ENCODE assay signal across 8 mouse cellular contexts in the genomic region with DNA sequence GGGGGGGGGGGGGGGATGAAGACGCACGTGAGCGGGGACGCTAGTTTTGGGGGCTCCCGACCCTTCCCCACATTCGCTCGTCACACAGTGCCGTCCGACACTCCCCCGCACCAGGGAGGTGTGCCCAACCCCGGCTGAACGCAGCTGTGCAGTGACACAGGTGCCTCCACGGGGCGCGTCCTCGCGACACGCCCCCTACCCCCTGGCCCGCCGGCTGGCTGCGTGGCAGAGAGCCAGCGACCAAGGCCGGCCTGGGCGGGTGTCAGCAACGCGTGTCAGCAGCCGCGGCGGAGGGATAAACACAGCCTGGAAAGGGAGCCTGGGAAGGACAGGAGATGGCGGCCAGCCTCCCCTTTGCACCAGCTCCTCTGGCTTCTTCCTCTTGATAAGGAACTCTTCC. TPM values are rescaled to one million over a fixed set of nuclear protein-coding genes. Genes with fewer than 3 reads are reported as not detected.
DNase-seq lines count a peak whose midpoint lies in the region; ATAC-seq and TF ChIP-seq lines count a peak whose summit lies in the region.

No protein-coding gene starts in this region.

- no peaks in the 10 kb centered on the region for H3K36me3 ChIP-seq in embryonic facial prominence, embryonic 11.5 days (replicated peaks; ENCODE audit: control insufficient read depth, insufficient read depth, low read depth, low read length)
- H3K36me3 ChIP-seq in hindbrain, embryonic 14.5 days (replicated peaks; ENCODE audit: control insufficient read depth, insufficient read depth): peaks cover 6% of the 10 kb centered on the region; the same call in 1 of the 2 replicates
- no peaks in the 10 kb centered on the region for H3K36me3 ChIP-seq in lung, embryonic 14.5 days (ENCODE audit: insufficient read depth)
- H3K36me3 ChIP-seq in stomach, embryonic 14.5 days (ENCODE audit: control insufficient read depth, insufficient read depth, low read length): no peaks in the 10 kb centered on the region

- peak overlapping the region; percentile 32 for H3K9ac ChIP-seq in embryonic facial prominence, embryonic 11.5 days (replicated peaks; ENCODE audit: low read length)
- H3K9ac ChIP-seq in hindbrain, embryonic 14.5 days: peak overlapping the region; percentile 63
- H3K9ac ChIP-seq in lung, embryonic 14.5 days: peak overlapping the region; percentile 36
- H3K9ac ChIP-seq in stomach, embryonic 14.5 days (replicated peaks; ENCODE audit: low read depth, low read length): peak overlapping the region; percentile 25; the same call in 1 of the 2 replicates

- H3K27ac ChIP-seq in embryonic facial prominence, embryonic 11.5 days (replicated peaks; ENCODE audit: low read depth, low read length): no peak overlapping the region
- peak overlapping the region; percentile 41 for H3K27ac ChIP-seq in hindbrain, embryonic 14.5 days
- 0 out of 2 replicates have a peak overlapping the region, but pooled peaks have one; percentile 12 for H3K27ac ChIP-seq in lung, embryonic 14.5 days (ENCODE audit: low read depth)
- H3K27ac ChIP-seq in stomach, embryonic 14.5 days (ENCODE audit: low read length): peak overlapping the region; percentile 69; the same call in 1 of the 2 replicates

- peak overlapping the region; percentile 93 for H3K4me2 ChIP-seq in embryonic facial prominence, embryonic 11.5 days (ENCODE audit: low read depth, low read length)
- H3K4me2 ChIP-seq in hindbrain, embryonic 14.5 days (replicated peaks): peak overlapping the region; percentile 97
- H3K4me2 ChIP-seq in lung, embryonic 14.5 days: peak overlapping the region; percentile 98
- H3K4me2 ChIP-seq in stomach, embryonic 14.5 days (replicated peaks; ENCODE audit: low read depth, low read length): peak overlapping the region; percentile 99

- DNase-seq in lung, adult 2 months: no peak
- DNase-seq in lung, postnatal 25 days (ENCODE audit: low spot score): no peak
- DNase-seq in embryonic facial prominence, embryonic 11.5 days (ENCODE audit: low spot score): peak; percentile 8
- DNase-seq in hindbrain, embryonic 14.5 days (ENCODE audit: low spot score): no peak
- peak; percentile 88 for DNase-seq in lung, embryonic 14.5 days
- no peak for DNase-seq in spleen, adult 18-20 months
- DNase-seq in urinary bladder, adult 2 months (ENCODE audit: low spot score): no peak

- H3K9me3 ChIP-seq in embryonic facial prominence, embryonic 11.5 days (replicated peaks; ENCODE audit: control insufficient read depth, low read length): no peaks in the 10 kb centered on the region
- H3K9me3 ChIP-seq in hindbrain, embryonic 14.5 days (ENCODE audit: control insufficient read depth, low read length): no peaks in the 10 kb centered on the region
- no peaks in the 10 kb centered on the region for H3K9me3 ChIP-seq in lung, embryonic 14.5 days (ENCODE audit: low read depth, low read length)
- no peaks in the 10 kb centered on the region for H3K9me3 ChIP-seq in stomach, embryonic 14.5 days (ENCODE audit: control insufficient read depth, low read depth, low read length)

- H3K27me3 ChIP-seq in embryonic facial prominence, embryonic 11.5 days (ENCODE audit: control insufficient read depth, insufficient read depth, low read length): peaks cover 41% of the 10 kb centered on the region
- H3K27me3 ChIP-seq in hindbrain, embryonic 14.5 days (ENCODE audit: control insufficient read depth, insufficient read depth, low read length): 0 out of 2 replicates have a peak, but pooled peaks cover 3% of the 10 kb centered on the region
- peaks cover 29% of the 10 kb centered on the region for H3K27me3 ChIP-seq in lung, embryonic 14.5 days (ENCODE audit: insufficient read depth, low read length)
- H3K27me3 ChIP-seq in stomach, embryonic 14.5 days (ENCODE audit: control insufficient read depth, insufficient read depth, low read length): no peaks in the 10 kb centered on the region

- under 1% methylated on average over 30 of the region's 30 CpGs for WGBS in lung, adult 2 months
- WGBS in embryonic facial prominence, embryonic 11.5 days: under 1% methylated on average over 27 of the region's 30 CpGs
- under 1% methylated on average over 26 of the region's 30 CpGs for WGBS in hindbrain, embryonic 14.5 days
- 0% methylated on average over 29 of the region's 30 CpGs for WGBS in lung, embryonic 14.5 days
- 0% methylated on average over 28 of the region's 30 CpGs for WGBS in stomach, embryonic 14.5 days

- no peak for TF ChIP-seq CTCF in lung, adult 2 months (IDR thresholded peaks at IDR 0.05; ENCODE audit: insufficient read depth, low read length)
- TF ChIP-seq CTCF in lung, embryonic 14.5 days (IDR thresholded peaks at IDR 0.05; ENCODE audit: low read depth): no peak

- ATAC-seq in embryonic facial prominence, embryonic 11.5 days (replicated peaks; ENCODE audit: insufficient number of reproducible peaks, low FRiP score, low TSS enrichment, low read depth): no peak
- ATAC-seq in hindbrain, embryonic 14.5 days (ENCODE audit: low FRiP score): no peak
- peak; percentile 2; the same call in 1 of the 2 replicates for ATAC-seq in lung, embryonic 14.5 days (ENCODE audit: insufficient read depth)
- no peak for ATAC-seq in stomach, embryonic 14.5 days (ENCODE audit: insufficient number of reproducible peaks, insufficient read depth, low FRiP score, low read depth)

- no peak for TF ChIP-seq POLR2A in lung, adult 2 months (IDR thresholded peaks at IDR 0.05; ENCODE audit: borderline replicate concordance, extremely low read depth, low read depth, low read length)

- peak overlapping the region; percentile 68 for H3K4me3 ChIP-seq in lung, adult 2 months (replicated peaks; ENCODE audit: extremely low read depth, low read depth, low read length)
- H3K4me3 ChIP-seq in embryonic facial prominence, embryonic 11.5 days (ENCODE audit: low read depth, low read length): peak overlapping the region; percentile 36
- peak overlapping the region; percentile 49 for H3K4me3 ChIP-seq in hindbrain, embryonic 14.5 days (replicated peaks; ENCODE audit: low read length)
- H3K4me3 ChIP-seq in lung, embryonic 14.5 days (ENCODE audit: low read depth, low read length): peak overlapping the region; percentile 39
- peak overlapping the region; percentile 43 for H3K4me3 ChIP-seq in stomach, embryonic 14.5 days (ENCODE audit: low read depth, low read length)

- peaks cover 8% of the 10 kb centered on the region for H3K4me1 ChIP-seq in lung, adult 2 months (ENCODE audit: control insufficient read depth, insufficient read depth, low read length)
- H3K4me1 ChIP-seq in embryonic facial prominence, embryonic 11.5 days (ENCODE audit: control insufficient read depth, insufficient read depth, low read length): peaks cover 16% of the 10 kb centered on the region
- peaks cover 69% of the 10 kb centered on the region for H3K4me1 ChIP-seq in hindbrain, embryonic 14.5 days (replicated peaks; ENCODE audit: control insufficient read depth, insufficient read depth, low read length)
- peaks cover 56% of the 10 kb centered on the region for H3K4me1 ChIP-seq in lung, embryonic 14.5 days (ENCODE audit: insufficient read depth)
- H3K4me1 ChIP-seq in stomach, embryonic 14.5 days (ENCODE audit: control insufficient read depth, insufficient read depth, low read length): peaks cover 68% of the 10 kb centered on the region

RNA-seq across cellular contexts. Expression of gene Kcnh2, which starts 2.9 kb away (rescaled TPM):
- polyA plus RNA-seq in lung, adult 2 months (2012; rRNA removed): 29.5 and 37.1 TPM in 2 replicates
- polyA plus RNA-seq in embryonic facial prominence, embryonic 11.5 days (2014; fragmentation: Nextera tagmentation; extraction: Ambion mirVana): 3.7 and 4.2 TPM in 2 replicates
- 13.9 and 15.1 TPM in 2 replicates for polyA plus RNA-seq in hindbrain, embryonic 14.5 days (2014; fragmentation: Nextera tagmentation; extraction: Ambion mirVana)
- polyA plus RNA-seq in lung, embryonic 14.5 days (2014; fragmentation: Nextera tagmentation; extraction: Ambion mirVana): 3.9 and 5.5 TPM in 2 replicates
- polyA plus RNA-seq in stomach, embryonic 14.5 days (2014; fragmentation: Nextera tagmentation; extraction: Ambion mirVana): 8.9 and 9.8 TPM in 2 replicates
- polyA plus RNA-seq in urinary bladder, adult 2 months (2012; rRNA removed): 56.0 and 70.5 TPM in 2 replicates

RNA-seq across cellular contexts. Expression of gene Nos3, which starts 16.1 kb away (rescaled TPM):
- 21.0 and 28.2 TPM in 2 replicates for polyA plus RNA-seq in lung, adult 2 months (2012; rRNA removed)
- 3.2 and 4.2 TPM in 2 replicates for polyA plus RNA-seq in embryonic facial prominence, embryonic 11.5 days (2014; fragmentation: Nextera tagmentation; extraction: Ambion mirVana)
- polyA plus RNA-seq in hindbrain, embryonic 14.5 days (2014; fragmentation: Nextera tagmentation; extraction: Ambion mirVana): 8.6 and 10.6 TPM in 2 replicates
- polyA plus RNA-seq in lung, embryonic 14.5 days (2014; fragmentation: Nextera tagmentation; extraction: Ambion mirVana): 13.8 and 15.7 TPM in 2 replicates
- 4.6 and 4.9 TPM in 2 replicates for polyA plus RNA-seq in stomach, embryonic 14.5 days (2014; fragmentation: Nextera tagmentation; extraction: Ambion mirVana)
- polyA plus RNA-seq in urinary bladder, adult 2 months (2012; rRNA removed): 7.3 and 8.3 TPM in 2 replicates

RNA-seq across cellular contexts. Expression of gene Atg9b, which starts 43.4 kb away (rescaled TPM):
- 2.0 and 9.7 TPM in 2 replicates for polyA plus RNA-seq in lung, adult 2 months (2012; rRNA removed)
- polyA plus RNA-seq in embryonic facial prominence, embryonic 11.5 days (2014; fragmentation: Nextera tagmentation; extraction: Ambion mirVana): 0.18 and 0.21 TPM in 2 replicates
- 1.6 and 2.4 TPM in 2 replicates for polyA plus RNA-seq in hindbrain, embryonic 14.5 days (2014; fragmentation: Nextera tagmentation; extraction: Ambion mirVana)
- polyA plus RNA-seq in lung, embryonic 14.5 days (2014; fragmentation: Nextera tagmentation; extraction: Ambion mirVana): 0.53 and 0.71 TPM in 2 replicates
- polyA plus RNA-seq in stomach, embryonic 14.5 days (2014; fragmentation: Nextera tagmentation; extraction: Ambion mirVana): 0.57 and 0.68 TPM in 2 replicates
- 3.1 and 5.1 TPM in 2 replicates for polyA plus RNA-seq in urinary bladder, adult 2 months (2012; rRNA removed)

RNA-seq across cellular contexts. Expression of gene Abcb8, which starts 44.9 kb away (rescaled TPM):
- 36.0 and 38.5 TPM in 2 replicates for polyA plus RNA-seq in lung, adult 2 months (2012; rRNA removed)
- 27.0 and 27.4 TPM in 2 replicates for polyA plus RNA-seq in embryonic facial prominence, embryonic 11.5 days (2014; fragmentation: Nextera tagmentation; extraction: Ambion mirVana)
- polyA plus RNA-seq in hindbrain, embryonic 14.5 days (2014; fragmentation: Nextera tagmentation; extraction: Ambion mirVana): 42.0 and 45.6 TPM in 2 replicates
- 39.4 and 43.5 TPM in 2 replicates for polyA plus RNA-seq in lung, embryonic 14.5 days (2014; fragmentation: Nextera tagmentation; extraction: Ambion mirVana)
- 46.2 and 52.5 TPM in 2 replicates for polyA plus RNA-seq in stomach, embryonic 14.5 days (2014; fragmentation: Nextera tagmentation; extraction: Ambion mirVana)
- polyA plus RNA-seq in urinary bladder, adult 2 months (2012; rRNA removed): 24.8 and 28.8 TPM in 2 replicates

Comparison
In these comparisons a context has a peak if more than half of its experiments do, and no peak if none do; other contexts are left out.
1. DNase-seq: peak in embryonic facial prominence, embryonic 11.5 days (single experiment) and lung, embryonic 14.5 days (single experiment); none in lung, adult 2 months (single experiment), lung, postnatal 25 days (single experiment), hindbrain, embryonic 14.5 days (single experiment), spleen, adult 18-20 months (0 of 2) and urinary bladder, adult 2 months (single experiment).
2. Peak in every context shown above with its lines, with median percentiles within 50 percentile points of each other: H3K4me3 ChIP-seq, H3K4me2 ChIP-seq and H3K9ac ChIP-seq.